Mouse (Mus musculus) cortical plate, adult 2 months (tissue): ENCODE measurements around the gene Vav2.

Experiments used
- CTCF ChIP-seq: fragments of 200-500 bp; IDR thresholded peaks from 2 replicates; pipeline ENCODE4 v1.5.1; 2011; ENCODE audit warnings: mild to moderate bottlenecking, control low read depth, low read length; ENCODE audit not compliant: insufficient read depth; ENCODE audit errors: extremely low read depth
- POLR2A ChIP-seq: fragments of 200-500 bp; IDR thresholded peaks from 2 replicates; pipeline ENCODE4 v1.6.1; 2011; ENCODE audit warnings: mild to moderate bottlenecking, low read length, control low read depth; ENCODE audit not compliant: insufficient read depth; ENCODE audit errors: extremely low read depth

GRCm38 (mm10) chr2:27373349-27373748, 53.5 kb downstream of the Vav2 start:
- no peak for TF ChIP-seq CTCF
- TF ChIP-seq POLR2A, result no peak
